Mouse (Mus musculus) liver, adult 2 months (tissue): ENCODE data around the gene Dok5.

Source experiments
- CTCF ChIP-seq: fragments of 200-500 bp; IDR thresholded peaks from 2 replicates; pipeline ENCODE4 v1.5.1; 2011; ENCODE audit warnings: low read depth, low read length, control low read depth
- POLR2A ChIP-seq: fragments of 200-500 bp; IDR thresholded peaks from 2 replicates; pipeline ENCODE4 v1.6.1; 2011; ENCODE audit warnings: low read length, control low read depth; ENCODE audit not compliant: insufficient read depth; ENCODE audit errors: extremely low read depth

DNA sequence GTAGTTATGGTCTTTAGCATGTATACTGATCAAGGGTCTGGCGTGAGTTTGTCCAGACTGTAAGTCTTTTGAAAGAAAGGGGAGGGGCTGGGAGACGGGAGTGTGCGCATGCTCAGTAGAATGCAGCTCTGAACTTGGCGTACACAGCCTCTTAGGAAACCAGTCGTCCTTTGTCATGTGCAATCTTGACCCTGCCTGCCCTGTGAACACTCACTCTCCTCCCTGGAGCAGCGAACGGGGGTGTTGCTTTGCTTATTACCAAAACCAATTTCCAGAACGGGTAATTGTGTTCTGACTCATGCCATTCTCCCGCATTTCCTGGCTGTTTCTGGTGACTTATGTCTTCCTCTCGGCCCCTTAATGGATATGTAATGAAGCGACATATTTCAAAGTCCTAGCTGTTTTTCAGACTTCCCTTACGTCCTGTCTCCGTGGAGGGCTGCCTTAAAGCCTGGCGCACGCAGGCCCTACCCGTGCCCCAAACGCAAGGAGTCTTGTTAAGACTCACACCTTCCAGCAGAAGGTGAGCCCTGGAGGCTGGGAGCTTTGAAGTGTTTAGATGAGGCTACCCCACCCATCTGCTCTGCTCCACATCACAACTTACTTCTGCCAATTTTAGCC lies 95.3 kb downstream of the Dok5 start:
- no peak for TF ChIP-seq CTCF
- TF ChIP-seq POLR2A: no peak
